Mouse (Mus musculus) lung, embryonic 14.5 days (tissue): ENCODE measurements around the gene Psmd4. TPM values are rescaled to one million over a fixed set of nuclear protein-coding genes. Genes with fewer than 3 reads are reported as not detected.
"Not testable (repeated sequence)": the region's sequence is repeated elsewhere in the genome, so short reads cannot be mapped to it uniquely, and the experiment has no call there.

Experiments used
- ATAC-seq: fragments of 200-750 bp; cut with Nextera tagmentation; 2 replicates; pipeline ENCODE4 v1.8.0; 2017; ENCODE audit warnings: mild to moderate bottlenecking, moderate TSS enrichment, moderate library complexity; ENCODE audit not compliant: insufficient read depth
- DNase-seq: peaks from one replicate; pipeline ENCODE4 v3.0.0-alpha.2; 2015
- H3K27ac ChIP-seq: fragments of 300-500 bp; sonication (generic); 2 replicates; pipeline ENCODE4 v1.5.1; 2014; ENCODE audit warnings: low read depth, mild to moderate bottlenecking, moderate library complexity
- H3K27me3 ChIP-seq: fragments of 300-500 bp; sonication (generic); 2 replicates; pipeline ENCODE4 v1.6.1; 2014; ENCODE audit warnings: low read length, control low read depth; ENCODE audit not compliant: insufficient read depth
- H3K36me3 ChIP-seq: fragments of 300-500 bp; sonication (generic); 2 replicates; pipeline ENCODE4 v1.6.1; 2014; ENCODE audit warnings: control low read depth; ENCODE audit not compliant: insufficient read depth
- H3K4me1 ChIP-seq: fragments of 300-500 bp; sonication (generic); 2 replicates; pipeline ENCODE4 v1.6.1; 2014; ENCODE audit warnings: antibody characterized with exemption, control low read depth; ENCODE audit not compliant: insufficient read depth
- H3K4me2 ChIP-seq: fragments of 300-500 bp; sonication (generic); 2 replicates; pipeline ENCODE4 v1.6.1; 2014; ENCODE audit warnings: mild to moderate bottlenecking
- H3K4me3 ChIP-seq: fragments of 300-500 bp; sonication (generic); 2 replicates; pipeline ENCODE4 v1.5.1; 2014; ENCODE audit warnings: low read depth, low read length
- H3K9ac ChIP-seq: fragments of 300-500 bp; sonication (generic); 2 replicates; pipeline ENCODE4 v1.6.1; 2014
- H3K9me3 ChIP-seq: fragments of 300-500 bp; sonication (generic); 2 replicates; pipeline ENCODE4 v1.6.1; 2016; ENCODE audit warnings: low read depth, low read length, control low read depth
- CTCF ChIP-seq: IDR thresholded peaks from 2 replicates; pipeline ENCODE4 v1.5.1; 2016; ENCODE audit warnings: antibody characterized with exemption, low read depth
- WGBS: fragments of 180-500 bp; shearing (Covaris S2); extraction: QIAGEN DNeasy Blood & Tissue Kit; methylation state at CpG from one replicate; pipeline ENCODE4 v1.1.7; 2014; 5-methylcytosine and 5-hydroxymethylcytosine counted together
- polyA plus RNA-seq: library from polyadenylated mRNA; unstranded; fragments of >200 nt; fragmentation: Nextera tagmentation; extraction: Ambion mirVana; gene quantifications from 2 replicates; pipeline ENCODE4 v1.2.1, GENCODE M21; 2014

Gene Psmd4
- polyA plus RNA-seq, 1 experiment from 2014 or later = 250 TPM

DNA sequence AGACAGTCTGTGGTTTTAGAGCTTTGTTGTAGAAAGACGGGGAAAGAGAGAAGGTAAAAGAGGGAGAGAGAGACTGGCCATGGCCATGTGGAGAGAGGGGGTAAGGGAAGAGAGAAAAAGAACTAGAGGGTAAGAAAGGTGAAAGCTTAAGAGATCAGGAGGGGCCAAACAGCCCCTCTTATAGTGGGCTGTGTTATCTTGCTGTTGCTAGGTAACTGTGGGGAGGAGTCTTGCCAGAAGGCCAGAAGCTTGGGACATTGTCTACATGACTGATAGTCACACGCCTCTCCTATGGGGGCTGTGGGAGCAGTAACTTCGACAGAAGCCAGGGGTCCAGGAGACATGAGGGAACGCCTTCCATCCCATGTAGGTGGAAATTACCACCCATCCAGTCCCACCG lies 17.2 kb downstream of the Psmd4 start:
- DNase-seq (no peak), ATAC-seq (peak; percentile 3; the same call in 1 of the 2 replicates)
- WGBS = 26% methylated on average over 5 of the region's 5 CpGs
- Histone ChIP-seq H3K4me1 (peaks cover 6% of the 10 kb centered on the region; the same call in 1 of the 2 replicates), H3K27me3 (no peaks in the 10 kb centered on the region), H3K4me3 (no peak overlapping the region), H3K9me3 (no peaks in the 10 kb centered on the region), H3K36me3 (no peaks in the 10 kb centered on the region), H3K4me2 (peak overlapping the region; percentile 49; the same call in 1 of the 2 replicates), H3K9ac (no peak overlapping the region), H3K27ac (no peak overlapping the region)
- no peak for TF ChIP-seq CTCF

DNA sequence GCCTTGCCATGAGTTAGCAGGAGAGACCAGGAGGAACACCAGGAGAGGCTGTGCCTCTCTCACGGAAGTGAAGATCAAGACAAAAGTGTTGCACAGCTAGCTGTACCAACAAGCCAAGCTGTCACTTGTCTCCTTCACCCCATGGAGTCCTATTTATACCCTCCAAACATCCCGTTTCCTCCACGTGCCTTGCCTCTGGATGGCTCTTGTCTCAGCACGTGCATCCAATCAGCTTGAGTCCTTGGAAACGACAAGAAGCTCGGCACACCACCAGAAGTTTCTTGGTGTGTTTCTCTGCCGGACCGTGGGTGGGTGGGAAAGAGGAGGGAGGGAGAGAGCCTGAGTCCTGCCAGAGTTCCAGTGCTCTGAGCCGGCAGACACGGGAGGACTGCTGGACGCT lies 17.9 kb downstream of the Psmd4 start:
- Histone ChIP-seq H3K4me1 (peaks cover 6% of the 10 kb centered on the region; the same call in 1 of the 2 replicates), H3K27me3 (no peaks in the 10 kb centered on the region), H3K36me3 (no peaks in the 10 kb centered on the region), H3K27ac (no peak overlapping the region), H3K9ac (peak overlapping the region; percentile 29), H3K4me3 (peak overlapping the region; percentile 12; the same call in 1 of the 2 replicates), H3K4me2 (peak overlapping the region; percentile 49), H3K9me3 (no peaks in the 10 kb centered on the region)
- TF ChIP-seq CTCF = no peak
- DNase-seq (peak; percentile 78), ATAC-seq (peak; percentile 74)
- whole genome bisulfite sequencing = 8% methylated on average over 11 of the region's 11 CpGs

DNA sequence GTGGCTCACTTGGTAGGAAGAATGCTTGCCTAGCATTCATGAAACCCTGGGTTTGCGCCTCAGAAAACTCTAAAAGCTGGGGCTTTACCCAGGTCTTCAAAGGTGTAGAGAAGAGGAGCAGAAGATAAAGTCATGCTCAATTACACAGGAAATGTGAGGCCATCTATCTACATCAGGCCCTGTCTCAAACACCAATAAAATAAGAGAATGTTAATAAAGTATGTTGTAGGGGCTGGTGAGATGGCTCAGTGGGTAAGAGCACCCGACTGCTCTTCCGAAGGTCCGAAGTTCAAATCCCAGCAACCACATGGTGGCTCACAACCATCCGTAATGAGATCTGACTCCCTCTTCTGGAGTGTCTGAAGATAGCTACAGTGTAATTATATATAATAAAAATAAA lies 21.5 kb downstream of the Psmd4 start:
- H3K4me3 ChIP-seq, H3K9me3 ChIP-seq, H3K36me3 ChIP-seq, H3K27ac ChIP-seq, DNase-seq, H3K4me1 ChIP-seq, H3K9ac ChIP-seq, ATAC-seq, H3K27me3 ChIP-seq, H3K4me2 ChIP-seq: not testable (repeated sequence)
- 89% methylated on average over 5 of the region's 5 CpGs for WGBS

DNA sequence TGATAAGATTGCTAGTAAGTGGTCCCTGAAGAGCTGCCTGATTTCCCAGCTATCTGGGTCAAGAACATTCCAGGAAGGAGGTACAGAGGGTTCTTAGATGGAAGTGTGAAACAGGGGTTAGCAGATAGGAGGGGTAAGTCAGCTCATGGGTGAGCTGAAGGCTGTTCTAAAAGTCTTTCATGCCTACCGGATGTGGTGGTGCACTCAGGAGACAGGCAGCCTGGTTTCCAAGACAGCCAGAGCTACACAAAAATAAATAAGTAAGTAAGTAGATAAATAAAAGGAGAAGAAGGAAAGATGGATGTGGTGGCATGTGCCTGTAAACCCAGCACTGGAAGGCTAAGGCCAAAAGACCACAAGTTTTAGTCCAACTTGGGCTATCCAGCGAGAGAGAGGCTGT lies 23.7 kb downstream of the Psmd4 start:
- H3K4me3 ChIP-seq = no peak overlapping the region
- H3K9ac ChIP-seq = peak overlapping the region; percentile 13; the same call in 1 of the 2 replicates
- H3K27ac ChIP-seq = no peak overlapping the region
- TF ChIP-seq CTCF = no peak
- H3K36me3 ChIP-seq = no peaks in the 10 kb centered on the region
- peaks cover 3% of the 10 kb centered on the region; the same call in 1 of the 2 replicates for H3K4me1 ChIP-seq
- no peak for ATAC-seq
- H3K27me3 ChIP-seq = no peaks in the 10 kb centered on the region
- 63% methylated on average over 2 of the region's 2 CpGs for WGBS
- H3K4me2 ChIP-seq = no peak overlapping the region
- no peaks in the 10 kb centered on the region for H3K9me3 ChIP-seq
- no peak for DNase-seq

DNA sequence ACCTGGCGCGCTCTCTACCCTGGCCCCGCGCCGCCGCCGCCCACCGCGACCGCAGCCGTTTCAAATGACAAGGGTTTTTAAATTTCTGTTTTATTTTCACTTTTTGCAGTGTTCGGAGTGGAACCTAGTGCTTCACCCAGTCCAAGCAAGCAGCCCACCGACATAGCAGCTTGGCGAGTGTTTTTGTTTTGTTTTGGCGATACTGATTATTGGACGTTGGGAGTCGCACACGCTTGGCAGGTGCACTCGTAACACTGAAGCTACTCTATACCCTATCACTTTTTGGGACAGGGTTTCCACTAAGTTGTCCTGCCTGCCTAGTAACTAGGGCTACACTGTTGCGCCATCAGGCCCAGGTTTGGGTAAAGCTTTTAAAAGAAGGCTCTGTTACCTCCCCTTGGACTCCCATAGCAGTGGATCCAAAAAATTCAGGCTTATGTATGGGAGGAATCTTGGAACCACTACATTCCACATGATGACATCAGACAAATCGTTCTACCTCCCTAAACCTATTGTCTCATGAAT lies 25.8 kb downstream of the Psmd4 start:
- no peak for ATAC-seq
- TF ChIP-seq CTCF = no peak
- peak overlapping the region; percentile 78 for H3K9ac ChIP-seq

DNA sequence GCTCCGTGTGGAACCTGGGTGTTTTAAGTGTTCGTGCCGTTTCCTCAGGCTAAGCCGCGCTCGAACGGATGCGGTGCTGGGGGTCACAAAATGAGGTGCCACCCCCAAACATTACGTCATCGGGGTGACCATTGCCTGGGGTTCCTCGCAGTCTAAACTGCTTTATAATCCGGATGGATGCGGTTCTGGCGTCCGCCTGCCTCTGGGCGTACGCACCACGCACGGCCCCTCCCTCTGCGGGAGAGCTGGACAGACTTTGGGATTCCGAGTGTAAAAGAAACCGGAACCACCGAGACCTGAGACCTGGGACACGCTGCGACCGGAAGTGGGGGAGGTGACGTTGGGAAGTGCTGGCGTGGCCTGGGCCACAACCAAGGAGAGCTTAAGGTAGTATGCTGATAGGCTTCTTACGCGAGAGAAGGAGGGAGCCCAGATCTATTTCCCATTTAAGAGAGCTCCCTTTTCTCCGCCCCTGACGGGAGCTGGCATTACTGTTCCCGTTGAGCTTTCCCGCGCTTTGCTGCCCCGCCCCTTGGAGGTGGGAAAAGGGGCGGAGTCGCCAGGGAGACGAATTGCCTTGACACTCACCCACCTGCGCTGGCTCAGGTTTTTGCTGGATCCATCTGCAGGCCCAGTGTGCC lies 26.4 kb downstream of the Psmd4 start:
- TF ChIP-seq CTCF = no peak
- Histone ChIP-seq H3K27me3 (no peaks in the 10 kb centered on the region), H3K9me3 (no peaks in the 10 kb centered on the region), H3K9ac (peak overlapping the region; percentile 78), H3K36me3 (peaks cover 15% of the 10 kb centered on the region), H3K4me2 (peak overlapping the region; percentile 91), H3K27ac (peak overlapping the region; percentile 99), H3K4me1 (peaks cover 8% of the 10 kb centered on the region; the same call in 1 of the 2 replicates), H3K4me3 (peak overlapping the region; percentile 84)
- ATAC-seq (peak; percentile 63), DNase-seq (peak; percentile 93)
- under 1% methylated on average over 39 of the region's 40 CpGs for WGBS

More for the DNA sequence above, 25.8 kb downstream of the Psmd4 start:
- no peaks in the 10 kb centered on the region for H3K27me3 ChIP-seq
- no peak for DNase-seq
- peaks cover 8% of the 10 kb centered on the region; the same call in 1 of the 2 replicates for H3K4me1 ChIP-seq
- H3K36me3 ChIP-seq = peaks cover 9% of the 10 kb centered on the region
- peak overlapping the region; percentile 91 for H3K4me2 ChIP-seq
- H3K9me3 ChIP-seq = no peaks in the 10 kb centered on the region
- peak overlapping the region; percentile 99 for H3K27ac ChIP-seq
- peak overlapping the region; percentile 84 for H3K4me3 ChIP-seq
- 4% methylated on average over 21 of the region's 21 CpGs for WGBS

DNA sequence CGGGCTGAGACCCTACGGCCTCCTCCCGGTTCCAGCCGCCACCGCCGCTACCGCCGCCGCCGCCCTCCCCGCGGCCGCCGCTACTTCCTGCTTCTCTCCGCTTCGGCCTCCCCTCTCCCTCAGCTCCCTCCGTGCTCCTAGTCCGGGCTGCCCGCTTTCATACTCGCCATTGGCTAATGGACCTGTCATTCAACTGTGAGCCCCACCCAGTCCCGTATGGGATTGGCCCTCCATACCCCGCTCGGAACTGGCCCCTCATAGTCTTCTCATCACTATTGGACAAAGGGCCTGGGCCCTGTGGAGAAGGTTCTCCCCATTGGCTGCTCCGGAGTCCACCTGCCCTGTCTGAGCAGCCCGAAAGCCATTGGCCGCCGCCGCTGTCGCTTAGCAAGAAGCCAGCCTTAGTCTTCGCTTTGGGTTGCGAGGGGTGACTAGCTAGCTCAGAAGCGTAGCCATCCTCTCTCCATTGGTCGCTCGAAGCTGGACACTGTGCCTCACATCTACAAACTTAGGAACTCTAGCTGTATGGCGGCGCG lies 27.0 kb downstream of the Psmd4 start, which contains the start of gene Zfp687:
Gene Zfp687, minus strand, starts transcription at position 112 of the 536 bp plus-strand sequence.
- peak within 1 kb of the TSS; percentile 91 for H3K4me2 ChIP-seq
- H3K36me3 ChIP-seq = peaks cover 21% of the 10 kb centered on the region
- WGBS = under 1% methylated on average over 37 of the region's 37 CpGs
- H3K9ac ChIP-seq = peak within 1 kb of the TSS; percentile 78
- DNase-seq (peak; percentile 99), ATAC-seq (peak; percentile 99)
- TF ChIP-seq CTCF = no peak
- H3K9me3 ChIP-seq = no peaks in the 10 kb centered on the region
- H3K27me3 ChIP-seq = no peaks in the 10 kb centered on the region
- H3K27ac ChIP-seq = peak within 1 kb of the TSS; percentile 99
- H3K4me1 ChIP-seq = peaks cover 8% of the 10 kb centered on the region; the same call in 1 of the 2 replicates
- H3K4me3 ChIP-seq = peak within 1 kb of the TSS; percentile 84
